Mouse (Mus musculus) gastrocnemius, postnatal 10 days (tissue): Measurements from ENCODE around the gene Gm17689. TPM values are rescaled to one million over a fixed set of nuclear protein-coding genes. Genes with fewer than 3 reads are reported as not detected.

Source experiments
- DNase-seq: peaks from one replicate; pipeline ENCODE4 v3.0.0; 2021; ENCODE audit warnings: mixed read lengths
- long read RNA-seq, 2 experiments: library from polyadenylated mRNA; stranded (forward); transcript quantifications; one replicate each; pipeline ENCODE4 v2.0.0; 2021
- total RNA-seq, 2 experiments: library from RNA; stranded (reverse); gene quantifications; 2 replicates each; pipeline ENCODE4 v1.2.3; 2021

Gm17689 gene
- not detected for total RNA-seq
- long read RNA-seq, experiment 1: 0 reads
- long read RNA-seq, experiment 2: 0 reads

DNA sequence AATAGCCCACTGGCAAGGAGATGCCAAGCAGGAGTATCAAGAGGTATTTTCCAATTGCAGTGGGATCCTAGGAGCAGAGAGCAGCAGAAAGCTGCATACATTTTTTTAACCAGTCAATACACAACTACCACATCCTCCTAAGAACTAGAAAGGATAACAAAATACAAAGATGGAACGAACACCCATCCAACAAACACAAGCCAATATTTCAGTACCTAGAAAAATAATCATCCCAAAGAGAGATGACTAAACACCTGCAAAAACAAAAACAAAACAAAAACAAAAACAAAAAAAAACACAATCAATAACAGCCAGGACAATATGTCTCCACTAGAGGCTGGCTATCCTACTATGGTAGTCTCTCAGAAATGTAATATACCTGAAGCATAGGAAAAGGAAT is at the start of gene Gm17689:
Gene Gm17689, minus strand, starts transcription at position 101 of the 400 bp plus-strand sequence.
- no peak for DNase-seq

DNA sequence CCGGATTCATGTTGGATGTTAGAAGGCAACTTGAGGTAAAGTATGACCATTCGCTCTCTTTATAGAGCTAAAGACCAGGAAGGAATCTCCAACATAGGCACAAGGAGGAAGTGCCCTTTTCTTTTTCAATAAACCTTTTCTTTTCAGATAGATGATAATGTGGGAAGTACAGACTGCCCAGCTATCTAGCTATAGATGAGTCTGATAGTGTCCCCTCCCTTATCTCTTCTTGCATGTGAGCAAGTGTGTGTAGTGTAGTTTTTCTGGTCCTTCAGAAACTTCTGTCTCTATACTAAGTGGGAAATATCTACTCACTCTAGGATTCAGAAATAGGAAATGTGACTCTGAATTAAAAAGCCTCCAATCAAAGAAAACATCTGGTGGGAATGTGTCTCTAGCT is 40.6 kb downstream of the Gm17689 start, which contains the start of gene Gm5615:
Gene Gm5615, minus strand, starts transcription at position 101 of the 400 bp plus-strand sequence.
- DNase-seq: no peak

Other genes with a start within 250 kb of the Gm17689 start
- gene Gm7257, start 150.8 kb downstream of the Gm17689 start, total RNA-seq: not detected
- not detected for gene Gm9513, start 107.0 kb downstream of the Gm17689 start, total RNA-seq
- gene Gm5615, start 40.7 kb downstream of the Gm17689 start, total RNA-seq: not detected
- gene A630095E13Rik, start 60.7 kb upstream of the Gm17689 start, total RNA-seq: not detected
- not detected for gene Acrv1, start 110.6 kb upstream of the Gm17689 start, total RNA-seq
- gene Chek1, start 144.4 kb upstream of the Gm17689 start, total RNA-seq: 1 to 10 TPM; 3.2 to 4.7 TPM
- 10 to 100 TPM; 77.5 to 91.3 TPM for gene Stt3a, start 185.0 kb upstream of the Gm17689 start, total RNA-seq
- gene Ei24, start 214.8 kb upstream of the Gm17689 start, total RNA-seq: 10 to 100 TPM; 46.6 to 56.8 TPM
- gene Fez1, start 239.2 kb upstream of the Gm17689 start, total RNA-seq: 1 to 10 TPM; 4.4 to 6.5 TPM